Mouse (Mus musculus) right cerebral cortex, adult 18-20 months (tissue): Measurements from ENCODE around the gene Gins3.
"Not testable (repeated sequence)": the region's sequence is repeated elsewhere in the genome, so short reads cannot be mapped to it uniquely, and the experiment has no call there.

Experiments used
- DNase-seq: peaks from one replicate; pipeline ENCODE4 v3.0.0; 2022; ENCODE audit warnings: mixed read lengths

Gene Gins3

DNA sequence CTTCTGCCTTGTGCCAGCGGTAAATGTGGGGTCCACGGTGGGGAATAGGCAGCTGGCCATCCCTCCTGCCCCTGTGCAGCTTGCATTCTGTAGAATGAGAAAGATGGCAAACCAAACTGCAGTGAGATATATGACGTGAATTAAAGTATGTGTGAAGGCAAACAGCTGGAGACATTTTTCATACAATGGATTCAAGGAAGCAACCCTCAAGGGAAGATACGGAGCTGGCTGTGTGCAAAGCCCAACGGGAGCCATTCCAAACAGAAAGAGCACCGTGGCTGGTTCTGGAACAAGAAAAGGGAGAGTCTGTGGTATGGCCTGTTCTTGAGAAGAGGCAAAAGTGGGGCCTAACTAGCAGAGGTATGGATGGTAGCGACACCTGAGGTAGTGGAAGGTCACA is 22.6 kb downstream of the Gins3 start:
- DNase-seq, result no peak

DNA sequence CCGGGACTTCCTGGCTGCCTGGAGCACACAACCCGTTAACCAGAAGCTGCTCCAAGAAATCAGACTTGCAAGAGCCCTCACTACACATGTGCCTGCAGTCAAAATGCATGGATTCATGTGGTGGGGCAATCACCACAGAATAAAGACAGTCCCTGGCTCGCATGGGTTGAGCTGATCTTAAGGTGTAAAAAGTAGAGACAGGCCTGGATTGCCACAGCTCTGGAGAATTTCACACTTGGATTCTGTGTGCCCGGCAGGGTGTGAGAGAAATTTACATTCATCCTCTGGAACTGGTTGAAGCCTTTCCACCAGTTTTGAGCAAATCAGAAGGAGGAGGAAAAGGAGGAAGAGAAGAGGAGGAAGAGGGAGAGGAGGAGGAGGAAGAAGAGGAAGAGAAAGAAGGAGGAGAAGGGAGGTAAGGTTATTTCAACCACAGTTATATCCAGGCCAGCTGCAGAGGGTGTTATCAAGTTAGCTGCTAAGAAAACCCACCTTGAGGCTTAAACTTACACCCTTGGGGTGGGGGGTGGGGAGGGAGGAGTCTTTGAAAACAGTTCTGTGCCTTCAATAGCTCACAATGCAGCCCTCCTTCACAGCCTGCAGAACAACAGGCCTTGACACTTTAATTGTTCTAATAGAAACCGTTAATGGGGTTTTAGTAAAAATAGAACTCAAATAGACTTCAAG is 23.2 kb downstream of the Gins3 start:
- no peak for DNase-seq

DNA sequence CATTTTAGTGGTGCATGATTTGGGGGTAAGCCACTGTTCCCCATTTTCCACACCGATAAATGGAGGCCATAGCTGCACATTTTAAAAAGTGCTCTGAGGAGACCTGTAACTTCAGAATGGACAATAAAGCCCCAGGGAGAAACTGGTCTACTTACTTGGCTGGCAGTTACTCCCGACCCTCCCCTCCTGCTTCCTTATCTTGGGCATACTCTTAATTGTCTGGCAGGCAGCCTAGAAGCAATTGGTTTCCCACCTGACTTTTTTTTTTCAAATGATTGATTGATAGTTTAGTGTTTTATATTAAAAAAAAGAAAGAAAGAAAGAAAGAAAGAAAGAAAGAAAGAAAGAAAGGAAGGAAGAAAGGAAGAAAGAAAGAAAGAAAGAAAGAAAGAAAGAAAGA is 24.3 kb downstream of the Gins3 start:
- DNase-seq, result no peak

DNA sequence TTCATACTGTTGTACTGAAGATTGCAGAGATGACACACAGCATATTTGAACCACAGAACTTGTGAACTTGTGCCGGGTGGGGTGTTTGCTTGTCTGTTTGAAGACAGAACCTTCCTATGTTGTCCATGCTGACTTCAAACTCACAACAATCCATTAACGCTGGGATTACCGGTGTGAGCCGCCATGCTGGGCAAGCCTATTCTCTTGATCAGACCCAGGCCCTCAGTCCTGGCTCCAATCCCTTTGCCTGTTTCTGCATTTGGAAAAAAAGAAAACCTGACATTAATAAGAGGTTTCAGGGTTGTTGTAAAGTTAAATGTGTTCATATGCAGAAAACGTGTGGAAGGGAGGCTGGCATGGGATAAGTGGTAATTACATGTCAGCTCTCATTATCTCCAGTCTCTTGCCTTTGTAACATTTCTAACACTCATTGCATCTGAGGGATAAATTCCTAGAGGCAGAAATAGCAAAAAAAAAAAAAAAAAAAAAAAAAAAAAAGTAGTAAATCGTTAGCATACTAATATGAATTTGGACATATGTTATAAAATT is 27.2 kb downstream of the Gins3 start:
- no peak for DNase-seq

DNA sequence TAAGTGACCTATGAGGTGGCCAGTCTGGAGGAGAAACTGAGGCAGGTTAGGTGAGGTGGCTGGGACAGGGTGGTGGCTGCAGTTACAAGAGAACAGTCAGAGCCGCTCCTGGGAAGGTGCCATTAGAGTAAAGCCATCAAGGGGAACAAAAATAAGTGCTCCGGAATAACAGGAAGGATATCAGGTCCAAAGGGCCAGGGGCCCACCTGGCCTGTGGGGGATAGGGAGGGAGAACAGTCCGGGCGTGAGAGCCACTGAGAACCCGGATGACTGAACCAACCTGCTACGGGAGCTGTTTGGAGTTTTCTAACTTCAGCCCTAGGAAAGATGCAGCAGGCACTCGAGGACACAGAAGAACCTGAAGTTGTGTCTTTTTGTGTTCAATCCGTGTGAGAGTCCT is 27.8 kb downstream of the Gins3 start:
- DNase-seq, result no peak

DNA sequence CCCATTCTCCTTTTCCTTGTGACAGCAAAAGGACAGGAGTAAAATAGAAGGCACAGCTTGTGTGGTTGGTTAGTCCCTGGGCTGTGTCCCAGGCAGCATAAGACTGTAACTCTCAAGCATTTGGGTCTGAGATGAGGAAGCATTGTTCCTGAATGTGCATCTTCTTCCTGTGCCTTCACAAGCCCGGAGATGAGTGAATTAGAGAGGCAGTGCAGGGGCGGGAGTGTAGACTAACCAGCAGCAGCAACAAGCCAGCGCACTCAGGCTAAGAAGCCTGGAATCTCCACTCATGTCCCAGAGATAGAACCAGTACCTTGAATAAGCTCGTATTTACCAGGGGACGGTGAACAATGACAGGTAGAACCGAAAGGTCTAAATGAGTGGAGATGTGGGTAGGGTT is 28.3 kb downstream of the Gins3 start:
- no peak for DNase-seq

DNA sequence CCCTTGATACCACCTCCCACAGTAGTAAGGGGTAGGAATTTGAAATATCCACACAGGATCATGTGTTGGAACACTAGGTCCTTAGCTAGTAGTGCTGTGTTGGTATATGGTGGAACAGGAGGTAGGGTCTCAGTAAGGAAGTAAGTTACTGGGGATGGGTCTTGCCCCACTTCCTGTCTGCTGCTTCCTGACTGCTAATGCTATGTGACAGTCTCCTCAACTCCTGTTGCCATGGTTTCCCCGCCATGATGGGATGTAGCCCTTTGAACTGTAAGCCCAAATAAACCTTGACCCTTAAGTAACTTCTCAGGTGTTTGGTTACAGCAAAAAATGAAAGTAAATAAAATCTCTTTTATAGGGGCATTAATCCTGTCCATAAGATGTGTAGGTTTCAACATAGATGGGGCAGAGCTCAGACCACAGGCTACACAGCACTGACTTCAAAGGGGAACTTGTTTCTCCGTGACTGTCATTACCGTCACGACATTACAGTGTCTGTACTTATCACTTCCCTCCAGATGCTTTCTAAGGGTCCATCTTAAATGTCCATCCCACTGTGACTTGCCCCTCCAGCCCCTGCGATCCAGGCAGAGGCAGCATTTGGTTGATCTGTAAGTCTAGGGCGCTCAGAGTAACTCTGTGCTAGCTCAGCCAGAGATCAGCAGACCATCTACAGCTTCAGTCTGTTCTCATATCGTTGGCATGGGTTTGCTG is 29.8 kb downstream of the Gins3 start:
- no peak for DNase-seq

DNA sequence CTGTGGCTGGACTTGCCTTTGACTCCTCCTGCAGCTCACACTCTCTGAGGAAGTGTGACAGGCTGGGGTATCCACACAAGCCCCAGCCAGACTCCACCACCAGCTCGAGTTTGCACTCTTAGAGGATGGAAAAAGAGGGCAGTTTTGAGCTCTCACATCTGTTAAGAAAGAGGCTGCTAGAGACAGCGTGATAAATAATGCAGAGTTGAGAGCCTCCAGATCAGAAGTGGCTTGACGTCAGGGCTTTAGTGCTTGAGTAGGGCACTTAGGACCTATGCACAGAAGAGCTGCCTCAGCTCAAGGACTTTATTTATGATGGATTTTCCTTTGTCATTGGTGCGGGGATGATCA is 30.3 kb downstream of the Gins3 start:
- no peak for DNase-seq

DNA sequence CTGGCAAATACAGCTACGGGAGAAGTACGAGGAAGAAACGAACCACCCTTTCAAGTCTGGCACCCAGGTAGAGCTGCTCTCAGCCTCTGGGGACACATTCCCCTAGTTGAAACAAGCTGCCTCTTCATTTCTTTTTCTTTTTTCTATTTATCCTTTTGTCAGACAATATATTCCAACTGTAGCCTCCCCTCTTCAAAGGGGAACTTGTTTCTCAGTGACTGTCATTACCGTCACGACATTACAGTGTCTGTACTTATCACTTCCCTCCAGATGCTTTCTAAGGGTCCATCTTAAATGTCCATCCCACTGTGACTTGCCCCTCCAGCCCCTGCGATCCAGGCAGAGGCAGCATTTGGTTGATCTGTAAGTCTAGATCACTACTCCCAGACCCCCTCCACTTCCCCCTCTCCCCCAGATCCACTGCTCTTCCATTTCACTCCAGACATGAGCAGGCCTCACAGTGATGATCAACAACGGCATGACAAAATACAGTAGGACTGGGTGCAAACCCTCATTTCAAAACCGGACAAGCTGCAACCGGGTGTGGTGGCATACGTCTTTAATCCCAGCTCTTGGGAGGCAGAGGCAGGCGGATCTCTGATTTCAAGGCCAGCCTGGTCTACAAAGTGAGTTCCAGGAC is 32.7 kb downstream of the Gins3 start:
- not testable (repeated sequence) for DNase-seq

DNA sequence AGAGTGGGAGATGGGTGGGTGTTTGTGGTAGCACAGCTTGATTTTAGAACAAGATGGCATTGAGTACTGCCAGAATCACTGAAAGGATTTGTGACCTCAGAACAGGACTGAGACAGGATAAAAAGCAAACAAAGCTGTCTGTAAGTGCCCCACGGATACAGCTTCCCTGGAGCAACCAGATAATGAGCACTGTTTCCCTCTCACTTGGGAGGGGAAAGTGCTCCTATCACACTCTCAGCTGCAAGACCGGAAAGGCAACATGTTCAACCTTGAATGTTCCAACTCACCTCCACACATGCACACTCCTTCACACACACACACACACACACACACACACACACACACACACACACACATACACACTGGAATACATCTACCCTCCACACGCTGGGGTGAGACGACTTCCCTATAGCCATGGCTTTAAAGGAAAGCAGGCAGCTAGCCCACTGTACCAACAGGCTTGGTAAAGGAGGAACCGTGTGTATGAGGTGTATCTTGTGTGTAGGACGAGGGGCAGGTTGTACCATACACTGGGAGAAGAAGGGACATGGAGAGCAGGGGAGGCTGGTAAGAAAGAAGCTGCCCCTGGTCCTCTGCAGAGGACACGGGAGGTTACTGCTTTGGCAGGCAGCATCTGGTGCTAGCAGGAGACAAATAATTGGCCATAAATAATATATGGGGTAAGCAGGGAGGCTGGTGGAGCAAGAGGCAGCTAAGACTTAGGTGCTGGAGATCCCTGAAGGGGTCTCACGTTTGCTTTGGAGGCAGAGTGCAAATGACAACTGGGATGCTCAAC is 35.1 kb downstream of the Gins3 start:
- DNase-seq, result no peak

DNA sequence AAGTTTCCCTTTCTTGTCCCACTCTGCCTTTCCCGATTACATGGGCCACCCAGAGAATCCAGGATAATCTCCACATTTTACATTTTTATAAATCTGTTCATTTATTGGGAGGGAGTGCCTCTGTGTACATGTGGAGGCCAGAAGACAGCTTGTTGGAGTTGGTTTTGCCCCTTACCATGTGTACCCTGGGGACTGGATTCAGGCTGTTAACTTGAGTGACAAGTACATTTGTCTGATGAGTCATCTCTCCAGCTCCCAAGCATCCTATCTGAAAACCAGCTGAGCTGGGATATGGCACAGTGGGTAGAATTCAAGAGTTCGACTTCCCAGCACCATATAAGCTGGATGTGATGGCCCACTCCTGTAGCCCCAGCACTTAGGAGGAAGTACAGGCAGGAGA is 36.7 kb downstream of the Gins3 start:
- no peak for DNase-seq

DNA sequence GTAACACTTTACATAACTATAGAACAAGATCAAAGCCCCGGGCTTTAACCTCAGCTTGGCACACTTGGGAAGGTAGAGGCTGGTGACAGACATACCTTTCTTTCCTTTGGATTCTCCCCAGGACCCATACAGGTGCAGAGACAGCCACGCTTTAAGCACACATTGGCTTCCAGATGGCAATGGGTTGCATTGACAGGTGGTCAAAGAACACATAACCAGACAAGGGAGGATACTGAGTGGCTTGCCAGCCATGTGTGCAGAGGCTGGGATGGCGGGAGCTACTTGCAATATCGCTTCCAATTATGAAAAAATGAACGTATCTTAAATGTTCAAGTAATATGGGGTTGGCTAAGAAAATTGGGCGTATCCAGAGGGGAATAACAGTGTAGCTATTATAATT is 38.6 kb downstream of the Gins3 start:
- no peak for DNase-seq

DNA sequence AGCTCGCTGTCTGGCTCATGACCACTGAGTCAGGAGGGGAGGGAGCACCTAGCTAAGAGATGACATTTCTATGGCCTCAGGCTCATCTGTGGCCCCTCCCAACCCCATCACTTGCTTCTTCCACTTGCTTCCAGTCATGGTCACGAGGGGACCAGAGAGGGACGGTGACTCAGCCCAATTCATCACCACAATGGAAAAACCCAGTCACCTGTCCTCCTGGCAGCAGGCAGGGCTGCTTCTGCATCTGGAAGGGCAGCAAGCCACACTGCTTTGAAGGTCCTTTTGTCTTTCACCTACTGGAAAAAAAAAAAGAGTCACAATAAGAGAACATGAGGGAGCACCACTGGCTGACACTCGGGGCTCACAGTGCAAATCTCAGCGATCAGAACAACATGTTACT is 39.6 kb downstream of the Gins3 start:
- no peak for DNase-seq

DNA sequence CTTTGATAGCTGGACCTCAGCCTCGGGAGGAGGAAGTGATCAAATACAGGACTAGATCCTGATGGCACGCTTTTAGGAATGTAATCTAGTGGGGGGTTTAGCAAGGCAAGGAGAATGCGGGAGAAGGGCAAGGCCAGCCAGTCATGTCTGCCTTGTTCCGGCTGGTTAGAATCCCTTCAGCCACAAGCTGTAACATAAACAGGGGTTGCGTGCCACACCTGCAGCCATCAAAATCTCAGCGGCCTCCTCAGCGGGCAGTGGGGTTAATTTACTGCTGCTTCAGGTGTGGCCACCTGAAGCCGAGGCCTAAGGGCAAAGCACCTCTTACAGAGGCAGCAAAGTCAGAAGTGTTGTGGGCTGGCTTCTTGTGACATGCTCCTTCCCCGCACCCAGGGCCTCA is 43.4 kb downstream of the Gins3 start, which contains the start of gene Ndrg4:
Ndrg4 (plus strand) TSS at position 350 of the 400 bp plus-strand sequence.
- no peak for DNase-seq

DNA sequence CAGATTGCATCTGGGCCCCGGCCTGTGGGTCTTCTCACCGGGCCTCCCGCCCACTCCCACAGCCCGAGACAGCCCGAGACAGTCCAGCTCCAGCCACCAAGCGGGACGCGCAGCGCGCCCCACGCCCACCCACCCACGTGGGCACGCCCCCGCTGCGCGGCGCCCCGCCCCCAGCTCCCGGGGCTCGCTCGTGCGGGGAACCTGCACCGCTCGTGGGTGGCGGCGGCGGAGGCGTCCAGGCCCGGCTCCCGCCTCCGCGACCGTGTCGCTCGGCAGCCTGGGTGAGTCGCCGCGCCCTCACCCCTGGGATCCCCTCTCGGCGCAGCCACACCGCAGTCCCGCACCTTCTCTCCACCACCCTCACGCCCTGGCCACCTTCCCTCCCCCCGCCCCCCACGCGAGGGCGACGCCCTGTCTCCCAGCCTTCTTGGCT is 44.4 kb downstream of the Gins3 start:
- peak; percentile 34 for DNase-seq

DNA sequence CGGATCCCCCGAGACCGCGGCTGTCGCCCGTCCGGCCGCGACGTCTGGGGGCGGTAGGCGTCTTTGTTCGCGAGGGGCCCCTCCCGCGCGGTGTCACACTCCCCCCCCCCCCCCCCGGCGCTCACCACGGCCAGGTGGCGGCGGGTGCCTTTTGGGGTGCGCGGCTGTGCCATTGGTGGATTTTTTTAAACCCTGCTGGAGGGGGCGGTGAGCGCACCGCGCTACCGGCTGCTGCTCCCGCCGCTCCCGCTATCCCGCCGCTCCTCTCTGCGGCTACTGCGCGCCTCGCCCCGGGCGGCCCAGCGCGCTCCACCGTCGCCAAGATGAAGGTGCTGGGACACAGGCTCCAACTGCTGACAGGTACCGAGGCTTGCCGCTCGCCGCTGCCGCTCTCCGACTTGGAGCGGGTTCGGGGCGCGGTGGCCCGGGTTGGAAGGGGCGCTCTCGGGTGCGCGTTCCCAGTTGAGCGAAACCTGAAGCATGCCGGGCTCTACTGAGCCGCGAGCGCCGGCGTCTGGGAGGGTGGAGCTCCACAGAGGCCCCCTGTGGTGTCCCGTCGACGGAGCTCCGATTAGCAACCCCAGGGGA is 44.9 kb downstream of the Gins3 start:
- peak; percentile 77 for DNase-seq

DNA sequence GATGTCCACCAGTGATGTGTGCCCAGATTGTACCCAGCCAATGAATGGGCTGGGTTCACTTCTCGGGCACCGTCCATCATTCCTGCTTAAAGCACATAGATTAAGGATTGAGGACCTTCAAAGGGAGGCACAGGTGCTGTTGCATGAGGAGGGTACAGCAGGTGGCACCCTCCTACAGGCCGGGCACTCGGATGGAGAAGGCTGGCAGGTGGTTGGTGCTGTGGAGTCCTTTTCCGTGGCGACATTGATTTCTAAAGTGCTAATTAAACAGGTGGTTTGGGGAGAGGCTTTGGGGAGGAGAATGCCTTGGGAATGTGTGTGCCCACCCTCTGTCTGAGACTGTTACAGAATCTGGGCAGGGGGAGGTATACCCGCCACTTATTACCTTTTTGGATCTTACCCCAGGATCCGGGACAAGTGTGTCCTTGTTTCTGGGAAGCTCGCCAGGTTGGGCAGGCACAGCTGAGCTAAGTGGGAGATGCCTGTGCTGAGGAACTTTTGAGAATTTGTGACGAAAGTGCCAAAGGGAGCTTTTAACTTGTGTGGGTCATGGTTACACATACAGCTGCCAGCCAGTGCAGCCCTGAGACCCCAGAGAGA is 54.9 kb downstream of the Gins3 start:
- DNase-seq, result peak; percentile 85

DNA sequence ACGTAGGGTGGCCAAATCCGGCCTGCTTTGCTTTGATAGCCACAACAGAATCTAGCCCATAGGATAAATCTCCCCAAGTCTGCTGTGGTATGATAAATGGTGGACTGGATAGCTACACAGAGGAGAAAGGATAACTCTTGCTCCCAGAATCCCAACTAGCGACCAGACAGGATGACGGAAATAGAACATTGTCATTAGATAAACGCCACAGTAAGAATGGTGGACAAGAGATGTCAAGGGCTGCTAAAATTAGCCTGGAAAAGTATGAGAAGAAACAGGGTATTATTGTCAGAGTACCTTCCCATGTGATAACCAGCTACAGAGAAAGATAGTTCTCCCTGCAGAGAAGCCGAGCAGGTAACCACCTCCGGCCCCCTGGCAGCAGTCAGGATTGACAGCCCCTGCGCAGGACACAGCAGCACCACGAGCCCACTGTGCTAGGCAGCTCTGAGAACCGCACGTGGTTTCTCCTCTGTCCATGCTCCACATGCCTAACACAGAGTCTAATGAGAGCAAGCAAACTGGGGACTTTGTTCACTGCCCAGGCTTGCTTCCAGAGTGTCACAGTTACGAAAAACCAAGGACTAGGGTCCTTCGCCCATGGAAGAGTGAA is 57.8 kb downstream of the Gins3 start:
- no peak for DNase-seq

DNA sequence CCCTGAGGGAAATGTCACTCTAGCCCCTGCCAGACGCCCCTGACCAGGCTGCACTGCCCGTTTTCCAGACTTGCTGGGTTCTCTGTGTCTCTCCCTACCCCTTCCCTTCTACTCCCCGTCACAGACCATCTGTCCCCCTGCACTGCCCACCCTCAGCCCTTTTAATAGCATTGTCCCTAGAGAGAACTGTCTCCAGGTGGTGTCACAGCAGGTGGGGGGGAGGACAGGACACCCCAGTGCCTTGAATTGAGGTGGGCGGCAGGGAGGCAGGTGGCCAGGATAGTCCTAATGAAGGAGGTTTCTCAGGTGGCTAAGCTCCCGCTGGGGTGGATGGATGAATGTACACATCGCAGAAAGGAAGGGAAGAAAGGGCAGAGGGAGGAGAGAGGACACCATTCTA is 61.4 kb downstream of the Gins3 start:
- peak; percentile 77 for DNase-seq
